Mouse (Mus musculus) hindbrain, postnatal 0 days (tissue): ENCODE results near the gene 5730522E02Rik. TPM values are rescaled to one million over a fixed set of nuclear protein-coding genes. Genes with fewer than 3 reads are reported as not detected.
A peak's percentile ranks its signal among the peaks of the same experiment; 100 is the strongest.

Source experiments
- ATAC-seq: fragments of 200-750 bp; cut with Nextera tagmentation; 2 replicates; pipeline ENCODE4 v1.8.0; 2017; ENCODE audit warnings: mild to moderate bottlenecking, moderate TSS enrichment, moderate library complexity
- DNase-seq: peaks from one replicate; pipeline ENCODE4 v3.0.0-alpha.2; 2015; ENCODE audit warnings: low spot score
- H3K27ac ChIP-seq: fragments of 300-500 bp; sonication (generic); 2 replicates; pipeline ENCODE4 v1.5.1; 2014; ENCODE audit warnings: mild to moderate bottlenecking
- H3K27me3 ChIP-seq: fragments of 300-500 bp; sonication (generic); 2 replicates; pipeline ENCODE4 v1.6.1; 2014; ENCODE audit warnings: low read length, mixed read lengths; ENCODE audit not compliant: insufficient read depth
- H3K36me3 ChIP-seq: fragments of 300-500 bp; sonication (generic); 2 replicates; pipeline ENCODE4 v1.6.1; 2014; ENCODE audit warnings: low read length, mixed read lengths; ENCODE audit not compliant: insufficient read depth
- H3K4me1 ChIP-seq: fragments of 300-500 bp; sonication (generic); 2 replicates; pipeline ENCODE4 v1.6.1; 2014; ENCODE audit warnings: antibody characterized with exemption, low read length, mixed read lengths; ENCODE audit not compliant: insufficient read depth
- H3K4me2 ChIP-seq: fragments of 300-500 bp; sonication (generic); 2 replicates; pipeline ENCODE4 v1.6.1; 2014; ENCODE audit warnings: low read depth, mild to moderate bottlenecking, low read length, moderate library complexity, mixed read lengths
- H3K4me3 ChIP-seq: fragments of 300-500 bp; sonication (generic); 2 replicates; pipeline ENCODE4 v1.5.1; 2014; ENCODE audit warnings: low read length
- H3K9ac ChIP-seq: fragments of 300-500 bp; sonication (generic); replicated peaks from 2 replicates; pipeline ENCODE4 v1.6.1; 2014; ENCODE audit warnings: mild to moderate bottlenecking, low read length, moderate library complexity, mixed read lengths
- H3K9me3 ChIP-seq: fragments of 300-500 bp; sonication (generic); 2 replicates; pipeline ENCODE4 v1.6.1; 2016; ENCODE audit warnings: low read length, mixed read lengths
- CTCF ChIP-seq: IDR thresholded peaks from 2 replicates; pipeline ENCODE4 v1.5.1; 2016; ENCODE audit warnings: antibody characterized with exemption, control low read depth, low read depth
- WGBS: fragments of 180-500 bp; shearing (Covaris S2); extraction: QIAGEN DNeasy Blood & Tissue Kit; methylation state at CpG from one replicate; pipeline ENCODE4 v1.1.7; 2014; 5-methylcytosine and 5-hydroxymethylcytosine counted together
- polyA plus RNA-seq: library from polyadenylated mRNA; unstranded; fragments of >200 nt; fragmentation: Nextera tagmentation; extraction: Ambion mirVana; gene quantifications from 2 replicates; pipeline ENCODE4 v1.2.1, GENCODE M21; 2015
- total RNA-seq: library from RNA; depleted of rRNA; stranded (reverse); fragments of >200 nt; gene quantifications from 2 replicates; pipeline ENCODE4 v1.2.3, GENCODE M21; 2014

5730522E02Rik gene
- total and polyA plus RNA-seq, 2 experiments from 2014 or later, result 5.4 to 11.6 TPM

- WGBS, result 49% methylated on average over 8 of the region's 8 CpGs
- Histone ChIP-seq H3K4me1 (no peaks in the 10 kb centered on the region), H3K36me3 (no peaks in the 10 kb centered on the region), H3K27ac (no peak overlapping the region), H3K9me3 (no peaks in the 10 kb centered on the region), H3K27me3 (no peaks in the 10 kb centered on the region), H3K4me2 (no peak overlapping the region), H3K9ac (no peak overlapping the region), H3K4me3 (no peak overlapping the region)
- TF ChIP-seq CTCF, result no peak
- ATAC-seq (no peak), DNase-seq (no peak)
Observed at GRCm38 (mm10) chr11:26061471-26062137, 149.0 kb downstream of the 5730522E02Rik start.

DNA sequence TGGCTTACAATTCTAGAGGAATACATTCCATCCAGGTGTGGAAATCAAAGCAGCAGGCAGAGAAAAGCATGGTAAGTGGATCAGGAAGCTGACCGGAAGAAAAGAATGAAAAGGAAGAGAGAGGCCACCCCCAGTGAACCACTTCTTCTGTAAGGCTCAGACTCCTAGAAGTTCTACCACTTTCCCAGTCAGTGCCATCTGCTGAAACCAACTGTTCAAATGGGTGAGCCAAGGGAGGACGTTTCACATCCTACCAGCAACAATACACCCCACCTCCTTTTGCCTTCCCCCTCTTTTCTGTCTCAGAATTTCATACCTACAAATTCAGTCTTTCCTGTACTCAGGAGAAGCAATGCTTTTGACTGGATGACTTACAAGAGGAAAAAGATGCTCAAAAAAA is 197.0 kb downstream of the 5730522E02Rik start:
- no peak for DNase-seq
- H3K27ac ChIP-seq, result no peak overlapping the region
- WGBS, result 64% methylated on average over 2 of the region's 2 CpGs
- TF ChIP-seq CTCF, result no peak
- no peaks in the 10 kb centered on the region for H3K36me3 ChIP-seq
- H3K4me2 ChIP-seq, result no peak overlapping the region
- H3K9me3 ChIP-seq, result no peaks in the 10 kb centered on the region
- no peaks in the 10 kb centered on the region for H3K27me3 ChIP-seq
- no peak overlapping the region for H3K4me3 ChIP-seq
- no peak overlapping the region for H3K9ac ChIP-seq
- no peak for ATAC-seq
- H3K4me1 ChIP-seq, result no peaks in the 10 kb centered on the region

DNA sequence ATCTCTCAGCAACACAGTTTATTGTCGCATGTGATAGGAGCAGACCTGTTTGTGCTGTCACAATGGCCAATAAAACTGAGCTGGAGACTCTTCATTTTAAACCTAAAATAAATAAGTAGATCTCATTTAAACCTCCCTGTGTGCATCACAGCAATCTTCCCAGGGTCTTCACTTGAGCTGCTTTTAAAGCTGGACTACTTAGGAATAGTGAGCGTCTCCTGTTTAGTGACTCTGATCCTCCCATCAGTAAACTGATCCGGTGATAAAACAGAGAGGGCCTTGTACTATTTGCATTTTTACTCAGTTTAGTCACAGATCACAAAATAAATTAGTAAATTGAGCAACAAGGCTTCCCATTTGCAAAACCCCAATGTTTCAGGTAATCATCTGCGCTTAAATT is 206.5 kb downstream of the 5730522E02Rik start:
- TF ChIP-seq CTCF, result no peak
- no peaks in the 10 kb centered on the region for H3K4me1 ChIP-seq
- no peak overlapping the region for H3K9ac ChIP-seq
- H3K27ac ChIP-seq, result no peak overlapping the region
- no peak for ATAC-seq
- whole genome bisulfite sequencing, result 75% methylated on average over 4 of the region's 4 CpGs
- H3K9me3 ChIP-seq, result no peaks in the 10 kb centered on the region
- no peaks in the 10 kb centered on the region for H3K27me3 ChIP-seq
- H3K4me2 ChIP-seq, result no peak overlapping the region
- H3K4me3 ChIP-seq, result no peak overlapping the region
- no peak for DNase-seq
- no peaks in the 10 kb centered on the region for H3K36me3 ChIP-seq

DNA sequence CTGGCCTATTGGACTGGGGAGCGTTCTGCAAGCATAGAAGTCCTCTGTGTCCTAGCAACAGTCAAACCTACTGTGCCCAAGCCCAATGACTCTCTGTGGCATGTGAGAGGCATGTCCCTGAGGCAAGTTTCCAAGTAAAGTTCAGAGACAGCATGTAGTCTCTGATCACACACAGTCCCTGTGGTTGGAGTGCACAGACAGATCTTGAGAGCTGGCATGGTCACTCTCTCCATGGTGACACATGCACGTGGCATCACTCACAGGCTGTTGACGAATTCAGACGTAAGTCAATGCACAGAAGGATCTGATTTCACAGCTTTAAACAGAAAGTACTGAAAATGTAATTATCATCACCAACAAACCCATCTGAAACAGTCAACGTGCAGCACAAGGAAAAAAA is 210.8 kb downstream of the 5730522E02Rik start:
- WGBS, result 49% methylated on average over 5 of the region's 5 CpGs
- Histone ChIP-seq H3K4me1 (no peaks in the 10 kb centered on the region), H3K4me2 (no peak overlapping the region), H3K36me3 (no peaks in the 10 kb centered on the region), H3K9me3 (no peaks in the 10 kb centered on the region), H3K27ac (no peak overlapping the region), H3K27me3 (no peaks in the 10 kb centered on the region), H3K4me3 (no peak overlapping the region), H3K9ac (no peak overlapping the region)
- ATAC-seq (peak; percentile 55; the same call in 1 of the 2 replicates), DNase-seq (no peak)
- no peak for TF ChIP-seq CTCF

- Histone ChIP-seq H3K36me3 (no peaks in the 10 kb centered on the region), H3K27ac (no peak overlapping the region), H3K4me3 (no peak overlapping the region), H3K4me1 (no peaks in the 10 kb centered on the region), H3K9ac (no peak overlapping the region), H3K4me2 (no peak overlapping the region), H3K27me3 (no peaks in the 10 kb centered on the region), H3K9me3 (no peaks in the 10 kb centered on the region)
- DNase-seq (no peak), ATAC-seq (no peak)
- 60% methylated on average over 4 of the region's 4 CpGs for WGBS
- no peak for TF ChIP-seq CTCF
Observed at GRCm38 (mm10) chr11:25997469-25997868, 213.1 kb downstream of the 5730522E02Rik start.

- TF ChIP-seq CTCF, result no peak
- DNase-seq, result no peak
- Histone ChIP-seq H3K9me3 (no peaks in the 10 kb centered on the region), H3K4me2 (no peak overlapping the region), H3K9ac (no peak overlapping the region), H3K4me3 (no peak overlapping the region), H3K27ac (no peak overlapping the region), H3K4me1 (no peaks in the 10 kb centered on the region), H3K27me3 (no peaks in the 10 kb centered on the region), H3K36me3 (no peaks in the 10 kb centered on the region)
- ATAC-seq, result no peak
- 24% methylated on average over 2 of the region's 2 CpGs for WGBS
Observed at GRCm38 (mm10) chr11:25994128-25994527, 216.4 kb downstream of the 5730522E02Rik start.

- Histone ChIP-seq H3K36me3 (no peaks in the 10 kb centered on the region), H3K4me1 (no peaks in the 10 kb centered on the region), H3K27ac (no peak overlapping the region), H3K4me2 (no peak overlapping the region), H3K27me3 (no peaks in the 10 kb centered on the region), H3K4me3 (no peak overlapping the region), H3K9me3 (no peaks in the 10 kb centered on the region), H3K9ac (no peak overlapping the region)
- WGBS, result 84% methylated on average over 1 of the region's 1 CpGs
- ATAC-seq (no peak), DNase-seq (no peak)
- no peak for TF ChIP-seq CTCF
Observed at GRCm38 (mm10) chr11:25992216-25992615, 218.3 kb downstream of the 5730522E02Rik start.
